Mouse (Mus musculus): ENCODE data around the gene Ppp1r21.

- no peak for TF ChIP-seq CTCF (IDR thresholded peaks at IDR 0.05; ENCODE audit: insufficient read depth, low read length)
- TF ChIP-seq POLR2A (IDR thresholded peaks at IDR 0.05; ENCODE audit: borderline replicate concordance, extremely low read depth, low read depth, low read length) = no peak
Observed at GRCm38 (mm10) chr17:88505275-88505723, 24.6 kb upstream of the Ppp1r21 start.
